Mouse (Mus musculus) ovary, adult 18-20 months (tissue): ENCODE measurements around the gene Galnt17.

Experiments
- DNase-seq: peaks from one replicate; pipeline ENCODE4 v3.0.0; 2022; ENCODE audit warnings: low spot score, mixed read lengths

Gene Galnt17

GRCm38 (mm10) chr5:130927138-130927793 lies 381.0 kb downstream of the Galnt17 start:
- no peak for DNase-seq

GRCm38 (mm10) chr5:130925681-130926080 lies 382.6 kb downstream of the Galnt17 start:
- DNase-seq = no peak

GRCm38 (mm10) chr5:130924245-130924827 lies 384.0 kb downstream of the Galnt17 start:
- DNase-seq = no peak

DNA sequence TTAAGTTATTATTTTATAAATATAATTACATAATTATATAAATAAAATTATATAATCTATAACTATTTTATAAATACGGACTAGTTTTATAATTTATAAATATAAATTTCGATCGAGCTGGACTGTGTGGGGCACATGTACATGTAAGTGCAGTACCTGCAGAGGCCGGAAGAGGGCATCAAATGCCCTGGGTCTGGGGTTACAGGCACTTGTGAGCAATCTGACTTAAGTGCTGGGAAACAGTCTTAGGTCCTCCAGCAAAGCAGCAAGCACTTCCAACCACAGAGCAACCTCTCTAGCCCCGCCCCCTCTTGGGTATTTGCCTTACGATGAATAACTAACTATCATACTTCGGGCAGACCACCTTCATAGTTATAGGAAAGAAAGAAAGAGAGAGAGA lies 388.3 kb downstream of the Galnt17 start:
- no peak for DNase-seq

DNA sequence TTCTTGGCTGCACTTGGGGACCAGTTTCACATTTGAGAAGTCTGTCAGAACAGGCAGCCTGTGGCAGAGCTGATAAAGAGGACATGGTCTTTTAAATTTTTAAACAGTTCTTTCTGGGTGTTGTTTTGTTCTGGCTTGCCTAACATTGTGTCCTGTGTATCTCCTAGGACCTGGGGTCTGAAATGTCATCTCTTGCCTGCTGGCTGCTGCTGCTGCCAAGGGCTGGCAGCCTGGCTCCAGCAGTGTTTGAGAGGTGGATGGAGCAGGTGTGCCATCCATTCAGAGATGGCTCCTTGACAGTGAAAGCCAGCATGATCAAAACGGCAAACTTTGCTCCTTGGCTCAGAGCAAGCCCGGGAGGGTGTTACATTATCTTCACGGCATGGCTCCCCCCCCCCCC lies 393.7 kb downstream of the Galnt17 start:
- no peak for DNase-seq

- no peak for DNase-seq
Observed at GRCm38 (mm10) chr5:130911551-130911950, 396.7 kb downstream of the Galnt17 start.

- DNase-seq = no peak
Observed at GRCm38 (mm10) chr5:130901736-130902135, 406.6 kb downstream of the Galnt17 start.

DNA sequence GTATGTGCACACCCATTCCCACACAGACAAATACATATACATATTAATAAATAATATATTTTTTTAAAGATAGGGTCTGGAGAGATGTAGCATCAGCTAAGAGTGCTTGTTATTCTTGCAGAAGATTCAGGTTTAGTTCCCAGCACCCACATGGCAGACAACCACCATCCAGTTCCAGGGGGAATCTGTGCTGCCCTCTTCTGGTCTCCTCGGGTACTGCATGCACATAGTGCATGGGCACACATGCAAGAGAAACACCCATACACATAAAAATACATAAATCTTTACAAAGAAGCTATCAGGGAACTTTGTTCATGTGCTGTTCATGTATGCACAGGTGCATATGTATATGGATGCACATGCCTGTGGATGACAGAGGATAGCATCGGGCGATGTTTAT lies 412.3 kb downstream of the Galnt17 start:
- no peak for DNase-seq

DNA sequence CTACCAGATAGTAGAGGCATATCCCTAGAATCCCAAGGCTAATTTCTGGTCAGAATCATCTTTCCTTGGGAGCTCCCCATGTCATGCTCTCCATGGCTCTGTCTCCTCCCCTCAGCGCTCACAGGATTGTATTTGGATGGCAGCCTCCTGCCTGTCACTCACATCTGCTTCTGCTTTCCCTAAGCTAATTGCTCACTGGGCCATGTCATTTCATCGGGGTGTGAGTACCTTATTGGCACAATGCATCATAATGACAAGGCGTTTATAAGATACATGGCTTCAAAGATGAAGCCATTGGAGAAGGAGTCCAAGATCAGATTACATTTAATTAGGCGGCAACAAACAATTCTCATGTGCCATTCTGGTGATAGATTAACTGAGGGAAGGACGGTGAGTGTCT lies 416.6 kb downstream of the Galnt17 start:
- no peak for DNase-seq

DNA sequence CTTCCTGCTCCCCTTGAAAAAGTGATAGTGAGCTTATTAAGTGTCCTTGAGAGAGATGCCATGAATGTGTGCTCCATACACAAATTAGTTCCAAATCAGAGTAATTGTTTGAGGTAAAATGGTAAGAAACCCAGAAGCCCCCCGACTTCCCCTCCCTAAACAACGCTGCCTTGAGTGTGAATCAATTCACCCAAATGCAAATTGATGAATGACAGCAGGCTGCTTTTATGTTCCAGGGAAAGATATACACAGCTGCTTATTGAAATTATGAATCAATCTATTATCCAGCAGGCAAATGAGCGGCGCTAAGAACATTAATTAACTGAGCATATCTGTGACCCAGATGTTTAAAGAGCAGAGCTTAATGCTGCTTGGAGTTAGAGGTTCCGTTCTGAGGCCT lies 428.0 kb downstream of the Galnt17 start:
- no peak for DNase-seq

DNA sequence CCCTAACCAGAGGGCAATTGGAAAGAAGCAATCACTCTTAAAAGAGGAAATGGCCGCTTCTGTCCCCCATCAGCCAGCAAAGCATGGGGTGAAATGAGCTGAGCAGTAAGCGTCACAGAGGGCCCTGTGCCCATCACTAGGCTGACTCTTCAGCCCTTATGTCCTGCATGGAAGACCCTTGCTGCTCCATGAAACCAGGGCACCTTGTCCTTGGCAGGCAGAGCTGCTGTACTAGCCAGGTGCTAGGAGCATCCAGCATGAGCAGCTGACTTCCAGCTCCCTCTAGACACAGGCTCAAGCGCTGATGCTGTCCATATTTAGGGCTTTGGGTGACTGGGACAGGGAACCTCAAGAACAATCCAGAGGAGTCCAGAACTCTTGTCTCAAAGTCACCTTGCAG lies 432.9 kb downstream of the Galnt17 start:
- no peak for DNase-seq

DNA sequence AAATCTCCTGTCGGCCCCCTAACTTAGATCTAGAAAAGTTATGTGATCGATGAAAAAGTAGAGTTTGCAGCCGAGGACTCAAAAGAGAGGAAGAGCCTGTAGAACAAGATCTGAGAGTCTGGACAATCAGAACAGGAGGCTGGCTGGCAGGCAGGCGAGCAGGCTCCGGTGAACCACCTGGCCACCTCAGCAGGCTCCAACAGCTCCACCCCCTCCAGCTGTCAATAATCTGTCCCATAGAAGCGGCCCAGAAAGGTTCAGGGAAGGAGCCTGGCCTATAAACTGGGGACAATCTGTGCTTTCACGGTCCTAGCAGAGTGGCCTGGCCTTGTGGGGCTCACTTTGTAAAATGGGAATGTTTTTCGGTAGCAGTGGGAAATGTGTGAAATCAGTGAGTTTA lies 437.2 kb downstream of the Galnt17 start:
- DNase-seq = no peak

GRCm38 (mm10) chr5:130869869-130870268 lies 438.4 kb downstream of the Galnt17 start:
- no peak for DNase-seq

GRCm38 (mm10) chr5:130862302-130862701 lies 446.0 kb downstream of the Galnt17 start:
- DNase-seq = no peak

DNA sequence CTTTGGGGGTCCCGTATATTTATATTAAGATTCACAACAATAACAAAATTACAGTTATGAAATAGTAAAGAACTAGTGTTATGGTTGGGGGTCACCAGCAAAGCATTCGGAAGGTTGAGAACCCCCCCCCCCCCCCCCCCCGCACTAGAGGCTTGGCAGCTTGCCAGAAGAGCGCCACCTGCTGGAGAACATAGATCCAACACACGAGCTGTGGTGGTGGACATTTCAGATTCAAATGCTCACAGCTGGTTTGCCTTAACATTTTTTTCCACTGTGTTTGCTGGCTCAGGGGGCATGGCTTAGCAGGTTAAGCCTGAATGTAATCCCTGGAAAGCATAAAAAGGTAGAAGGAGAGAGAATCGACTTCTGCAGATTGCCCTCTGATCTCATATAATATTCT lies 448.6 kb downstream of the Galnt17 start:
- DNase-seq = no peak

DNA sequence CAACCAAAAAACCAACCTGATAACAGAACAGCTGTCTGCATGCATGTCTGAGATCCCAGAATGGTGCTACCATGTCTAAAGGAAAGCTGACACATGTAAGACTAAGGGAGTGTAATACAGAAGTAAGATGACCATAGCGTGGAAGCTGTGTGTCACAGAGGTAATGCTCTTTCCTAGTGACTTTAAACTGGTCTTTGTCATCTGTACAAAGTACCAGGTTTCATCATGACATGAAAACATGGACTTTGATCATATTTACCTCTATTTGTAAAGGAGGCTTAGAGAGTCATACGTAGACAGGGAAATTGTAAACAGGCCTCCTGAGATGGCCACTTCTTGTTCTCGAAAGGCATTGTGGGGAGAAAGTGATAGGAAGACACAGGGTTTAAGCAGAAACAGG lies 449.6 kb downstream of the Galnt17 start:
- no peak for DNase-seq

DNA sequence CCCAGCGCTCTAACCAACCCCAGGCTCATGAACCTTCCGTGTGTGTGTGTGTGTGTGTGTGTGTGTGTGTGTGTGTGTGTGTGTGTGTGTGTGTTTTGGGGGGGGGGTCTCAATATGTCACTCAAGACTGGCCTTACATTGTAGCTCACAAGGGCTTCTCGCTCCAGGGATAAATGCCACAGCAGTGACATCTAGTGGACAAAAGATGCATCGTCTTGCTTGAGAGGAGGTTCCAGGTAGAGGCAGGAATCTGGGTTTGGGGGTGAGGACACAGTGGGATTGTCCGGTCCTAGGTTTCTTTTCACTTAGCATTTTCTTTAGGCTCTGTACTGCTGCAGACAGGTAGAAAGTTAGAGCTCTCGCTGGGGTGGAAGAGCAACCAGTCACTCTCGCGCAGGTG lies 450.1 kb downstream of the Galnt17 start:
- DNase-seq = no peak

- no peak for DNase-seq
Observed at GRCm38 (mm10) chr5:130854430-130854829, 453.9 kb downstream of the Galnt17 start.

DNA sequence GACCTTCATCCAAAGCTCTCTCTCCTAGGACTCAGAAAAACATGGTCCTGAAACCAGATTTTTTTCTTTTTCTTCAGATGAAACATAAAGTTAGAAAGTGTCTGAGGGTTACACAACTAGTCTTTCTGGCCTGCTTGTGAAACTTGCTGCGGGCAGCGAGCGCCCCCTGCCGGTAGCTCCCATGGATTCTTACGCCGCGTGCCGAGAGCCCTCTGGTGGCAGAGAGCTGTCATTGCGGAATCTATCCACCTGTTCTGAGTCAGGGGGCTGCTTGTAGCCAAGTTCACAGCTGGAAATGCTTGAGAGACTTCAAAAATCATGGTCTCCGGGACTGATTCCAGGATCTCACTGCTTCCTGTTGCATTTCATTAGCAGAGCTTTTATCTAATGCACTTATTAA lies 454.9 kb downstream of the Galnt17 start:
- DNase-seq = peak; percentile 29

- no peak for DNase-seq
Observed at GRCm38 (mm10) chr5:130852182-130852581, 456.1 kb downstream of the Galnt17 start.

GRCm38 (mm10) chr5:130849610-130850009 lies 458.7 kb downstream of the Galnt17 start:
- no peak for DNase-seq

DNA sequence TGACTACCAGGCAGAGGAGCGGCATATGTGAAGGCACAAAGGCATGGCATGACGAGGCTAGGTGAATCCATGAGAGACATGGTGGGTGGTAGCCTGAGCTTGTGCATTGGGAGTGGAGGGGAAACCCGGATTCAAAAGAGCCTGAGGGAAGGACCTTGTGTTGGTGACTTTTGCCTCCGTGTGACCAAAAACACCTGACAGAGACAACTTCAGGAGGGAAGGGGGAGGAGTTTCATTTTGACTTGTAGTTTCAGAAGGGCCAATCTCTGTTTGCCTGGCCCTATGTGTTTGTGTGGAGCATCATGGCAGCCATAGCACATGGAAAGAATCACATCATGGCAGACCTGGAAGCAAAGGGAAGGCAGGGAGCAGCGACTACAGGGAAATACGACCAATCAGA lies 459.7 kb downstream of the Galnt17 start:
- DNase-seq = no peak

- no peak for DNase-seq
Observed at GRCm38 (mm10) chr5:130825797-130826196, 482.5 kb downstream of the Galnt17 start.
